Mouse (Mus musculus) stomach, postnatal 0 days (tissue): ENCODE measurements at regions not wholly inside any gene's neighbourhood (a gene's known extent, or its start where the extent isn't known, plus 50 kb on each side); places are given as distances from the start of the nearest gene placed in this dataset.

Source experiments
- CTCF ChIP-seq: IDR thresholded peaks from 2 replicates; pipeline ENCODE4 v1.5.1; 2016; ENCODE audit warnings: antibody characterized with exemption, low read depth, mild to moderate bottlenecking, moderate library complexity
- EP300 ChIP-seq: optimal IDR thresholded peaks from 2 replicates; pipeline ENCODE3; 2016; ENCODE audit warnings: antibody characterized with exemption

- TF ChIP-seq CTCF (no peak), EP300 (no peak)
Observed at GRCm38 (mm10) chr14:47835408-47835807, 187.2 kb downstream of the Ktn1 start.
